Mouse (Mus musculus): ENCODE measurements around the gene Ptch1. TPM values are rescaled to one million over a fixed set of nuclear protein-coding genes. Genes with fewer than 3 reads are reported as not detected.

The Ptch1 gene
- total and polyA plus RNA-seq, 3 experiments, result 11.9 to 56.7 (median 40.8) TPM

GRCm38 (mm10) chr13:63564626-63565319, 8.6 kb downstream of the Ptch1 start:
- no peak for TF ChIP-seq GATA2 (IDR thresholded peaks at IDR 0.05; ENCODE audit: borderline replicate concordance, low read depth, low read length)
- TF ChIP-seq CTCF (IDR thresholded peaks at IDR 0.05; ENCODE audit: low read depth, low read length), result no peak
- TF ChIP-seq GATA1 (IDR thresholded peaks at IDR 0.05; ENCODE audit: borderline replicate concordance, low read length), result no peak
- TF ChIP-seq POLR2AphosphoS5 (IDR thresholded peaks at IDR 0.05; ENCODE audit: insufficient replicate concordance, low read depth, low read length), result no peak
- no peak for TF ChIP-seq TAL1 (conservative IDR thresholded peaks at IDR 0.05; ENCODE audit: low read depth, low read length)
- peaks cover 48% of the 10 kb centered on the region for H3K4me1 ChIP-seq (ENCODE audit: insufficient read depth, low read depth, low read length)
- H3K4me3 ChIP-seq (ENCODE audit: low read depth, low read length), result peak overlapping the region; percentile 88
- H3K36me3 ChIP-seq (replicated peaks), result peaks cover 22% of the 10 kb centered on the region
- DNase-seq (ENCODE audit: low spot score) (peak; percentile 50), ATAC-seq (ENCODE audit: extremely low read depth, insufficient number of reproducible peaks, low FRiP score, poor library complexity, severe bottlenecking) (0 out of 2 replicates have a peak, but pooled peaks have one; percentile 5)
- H3K9me3 ChIP-seq (replicated peaks), result no peaks in the 10 kb centered on the region
- H3K27me3 ChIP-seq (ENCODE audit: insufficient read depth, low read length), result peaks cover 5% of the 10 kb centered on the region; the same call in 1 of the 2 replicates

- Histone ChIP-seq H3K36me3 (replicated peaks) (peaks cover 29% of the 10 kb centered on the region), H3K4me1 (ENCODE audit: insufficient read depth, low read depth, low read length) (peaks cover 50% of the 10 kb centered on the region), H3K9me3 (replicated peaks) (no peaks in the 10 kb centered on the region), H3K27me3 (ENCODE audit: insufficient read depth, low read length) (no peaks in the 10 kb centered on the region), H3K4me3 (ENCODE audit: low read depth, low read length) (peak overlapping the region; percentile 88)
- no peak for TF ChIP-seq POLR2AphosphoS5 (IDR thresholded peaks at IDR 0.05; ENCODE audit: insufficient replicate concordance, low read depth, low read length)
- TF ChIP-seq GATA2 (IDR thresholded peaks at IDR 0.05; ENCODE audit: borderline replicate concordance, low read depth, low read length), result no peak
- TF ChIP-seq TAL1 (conservative IDR thresholded peaks at IDR 0.05; ENCODE audit: low read depth, low read length), result no peak
- no peak for TF ChIP-seq CTCF (IDR thresholded peaks at IDR 0.05; ENCODE audit: low read depth, low read length)
- no peak for TF ChIP-seq GATA1 (IDR thresholded peaks at IDR 0.05; ENCODE audit: borderline replicate concordance, low read length)
- ATAC-seq (ENCODE audit: extremely low read depth, insufficient number of reproducible peaks, low FRiP score, poor library complexity, severe bottlenecking) (no peak), DNase-seq (ENCODE audit: low spot score) (peak; percentile 40)
Measured at GRCm38 (mm10) chr13:63563781-63564625, 9.4 kb downstream of the Ptch1 start.

- H3K27me3 ChIP-seq (ENCODE audit: insufficient read depth, low read length), result no peaks in the 10 kb centered on the region
- no peaks in the 10 kb centered on the region for H3K9me3 ChIP-seq (replicated peaks)
- TF ChIP-seq POLR2AphosphoS5 (IDR thresholded peaks at IDR 0.05; ENCODE audit: insufficient replicate concordance, low read depth, low read length), result no peak
- TF ChIP-seq GATA1 (IDR thresholded peaks at IDR 0.05; ENCODE audit: borderline replicate concordance, low read length), result no peak
- no peak for TF ChIP-seq CTCF (IDR thresholded peaks at IDR 0.05; ENCODE audit: low read depth, low read length)
- no peak for TF ChIP-seq GATA2 (IDR thresholded peaks at IDR 0.05; ENCODE audit: borderline replicate concordance, low read depth, low read length)
- TF ChIP-seq TAL1 (conservative IDR thresholded peaks at IDR 0.05; ENCODE audit: low read depth, low read length), result no peak
- peak; percentile 75 for DNase-seq (ENCODE audit: low spot score)
- ATAC-seq (ENCODE audit: extremely low read depth, insufficient number of reproducible peaks, low FRiP score, poor library complexity, severe bottlenecking), result 0 out of 2 replicates have a peak, but pooled peaks have one; percentile 23
- H3K36me3 ChIP-seq (replicated peaks), result peaks cover 38% of the 10 kb centered on the region
- H3K4me3 ChIP-seq (ENCODE audit: low read depth, low read length), result peak overlapping the region; percentile 88
- H3K4me1 ChIP-seq (ENCODE audit: insufficient read depth, low read depth, low read length), result peaks cover 48% of the 10 kb centered on the region
Measured at GRCm38 (mm10) chr13:63562972-63563780, 10.2 kb downstream of the Ptch1 start.

GRCm38 (mm10) chr13:63562141-63562971, 11.0 kb downstream of the Ptch1 start:
- peaks cover 54% of the 10 kb centered on the region for H3K4me1 ChIP-seq (ENCODE audit: insufficient read depth, low read depth, low read length)
- DNase-seq (ENCODE audit: low spot score), result no peak
- peaks cover 46% of the 10 kb centered on the region for H3K36me3 ChIP-seq (replicated peaks)
- ATAC-seq (ENCODE audit: extremely low read depth, insufficient number of reproducible peaks, low FRiP score, poor library complexity, severe bottlenecking), result no peak
- H3K9me3 ChIP-seq (replicated peaks), result no peaks in the 10 kb centered on the region
- peak overlapping the region; percentile 88 for H3K4me3 ChIP-seq (ENCODE audit: low read depth, low read length)
- TF ChIP-seq POLR2AphosphoS5 (IDR thresholded peaks at IDR 0.05; ENCODE audit: insufficient replicate concordance, low read depth, low read length), result no peak
- TF ChIP-seq CTCF (IDR thresholded peaks at IDR 0.05; ENCODE audit: low read depth, low read length), result no peak
- TF ChIP-seq TAL1 (conservative IDR thresholded peaks at IDR 0.05; ENCODE audit: low read depth, low read length), result no peak
- no peak for TF ChIP-seq GATA1 (IDR thresholded peaks at IDR 0.05; ENCODE audit: borderline replicate concordance, low read length)
- TF ChIP-seq GATA2 (IDR thresholded peaks at IDR 0.05; ENCODE audit: borderline replicate concordance, low read depth, low read length), result no peak
- no peaks in the 10 kb centered on the region for H3K27me3 ChIP-seq (ENCODE audit: insufficient read depth, low read length)

DNA sequence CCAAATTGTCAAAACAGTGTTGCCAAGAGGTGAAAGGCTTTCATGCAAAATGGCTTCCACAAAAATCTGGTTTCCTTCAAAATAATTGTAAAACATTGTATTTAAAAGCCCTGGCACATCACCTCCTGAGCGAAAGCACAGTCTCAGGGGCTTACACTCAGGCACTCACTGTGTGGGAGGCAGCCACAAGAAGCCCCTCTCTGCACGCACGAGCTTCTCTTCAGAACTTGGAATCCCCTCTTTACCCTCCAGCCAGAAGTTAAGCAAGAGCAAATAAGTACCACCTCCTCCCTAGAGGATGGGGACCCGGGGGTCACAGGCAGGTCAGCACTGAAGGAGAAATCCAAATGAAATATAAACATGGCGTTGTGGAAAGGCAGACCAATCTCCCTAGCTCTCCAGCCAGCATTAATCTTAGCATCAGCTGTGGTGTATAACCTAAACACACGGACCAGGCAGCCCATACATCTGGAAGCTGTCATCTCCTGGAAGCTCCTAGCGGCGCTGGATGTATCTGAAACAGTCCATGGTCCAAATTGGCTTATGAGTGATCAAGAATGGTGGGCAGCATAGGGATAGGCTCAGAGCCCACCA, 15.0 kb downstream of the Ptch1 start:
- Histone ChIP-seq H3K36me3 (replicated peaks) (peaks cover 76% of the 10 kb centered on the region), H3K4me1 (ENCODE audit: insufficient read depth, low read depth, low read length) (peaks cover 58% of the 10 kb centered on the region), H3K27me3 (ENCODE audit: insufficient read depth, low read length) (no peaks in the 10 kb centered on the region), H3K9me3 (replicated peaks) (no peaks in the 10 kb centered on the region), H3K4me3 (ENCODE audit: low read depth, low read length) (no peak overlapping the region)
- TF ChIP-seq GATA2 (IDR thresholded peaks at IDR 0.05; ENCODE audit: borderline replicate concordance, low read depth, low read length), result no peak
- no peak for TF ChIP-seq CTCF (IDR thresholded peaks at IDR 0.05; ENCODE audit: low read depth, low read length)
- TF ChIP-seq TAL1 (conservative IDR thresholded peaks at IDR 0.05; ENCODE audit: low read depth, low read length), result no peak
- TF ChIP-seq GATA1 (IDR thresholded peaks at IDR 0.05; ENCODE audit: borderline replicate concordance, low read length), result no peak
- TF ChIP-seq POLR2AphosphoS5 (IDR thresholded peaks at IDR 0.05; ENCODE audit: insufficient replicate concordance, low read depth, low read length), result no peak
- no peak for ATAC-seq (ENCODE audit: extremely low read depth, insufficient number of reproducible peaks, low FRiP score, poor library complexity, severe bottlenecking)
- no peak for DNase-seq (ENCODE audit: low spot score)

Data from G1E (cell line).